Mouse (Mus musculus) regulatory T cell (primary cell): ENCODE data around the gene Lemd2.
"Not testable (repeated sequence)": the region's sequence is repeated elsewhere in the genome, so short reads cannot be mapped to it uniquely, and the experiment has no call there.

Experiments
- in situ Hi-C: fragments of 300-600 bp; cut with MboI, MseI; formaldehyde crosslinking; loops from one replicate; pipeline ENCODE4 v1.15.1; 2025; ENCODE audit warnings: high pct_unique_total_duplicates

The Lemd2 gene

DNA sequence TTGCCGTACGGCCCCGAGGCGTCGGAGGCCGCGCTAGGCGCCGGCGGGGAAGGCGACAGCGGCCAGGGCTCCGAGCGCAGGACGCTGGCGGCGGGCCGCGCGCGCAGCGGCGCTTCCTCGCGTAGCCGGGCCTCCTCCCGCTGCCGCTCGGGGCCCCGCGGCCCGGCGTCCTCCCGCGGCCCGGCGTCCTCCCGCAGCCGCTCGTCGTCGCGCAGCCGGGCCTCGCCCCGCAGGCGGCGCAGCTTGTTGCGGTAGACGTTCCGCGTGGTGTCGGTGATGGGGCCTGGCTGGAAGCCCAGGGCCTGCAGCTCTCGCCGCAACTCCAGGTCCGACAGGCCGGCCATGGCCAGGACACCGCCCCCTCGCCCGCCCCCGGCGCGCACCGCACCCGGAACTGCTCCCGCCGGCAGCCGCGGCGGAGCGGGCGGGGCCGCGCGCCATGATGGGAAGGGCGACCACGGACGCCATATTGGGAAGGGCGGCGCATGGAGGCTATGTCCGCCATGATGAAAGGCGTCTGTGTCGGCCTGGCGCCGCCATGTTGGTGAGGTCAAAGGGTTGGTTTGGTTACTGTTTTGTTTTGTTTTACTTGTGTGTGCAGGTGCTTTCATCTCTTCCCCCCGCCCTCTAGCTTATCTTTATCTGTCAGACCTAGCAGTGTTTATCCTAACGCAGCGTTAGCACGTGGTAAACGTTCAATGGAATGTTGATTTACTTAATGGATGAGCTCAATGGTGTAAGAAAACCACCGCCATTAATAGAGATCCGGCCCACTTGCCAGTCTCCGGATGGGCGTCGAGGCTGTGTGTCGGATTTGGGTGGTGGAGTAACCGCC is at the start of gene Lemd2:
Gene Lemd2 (minus strand): TSS at position 395 of the 835 bp plus-strand sequence.
- in situ Hi-C loops, result no loop called here

DNA sequence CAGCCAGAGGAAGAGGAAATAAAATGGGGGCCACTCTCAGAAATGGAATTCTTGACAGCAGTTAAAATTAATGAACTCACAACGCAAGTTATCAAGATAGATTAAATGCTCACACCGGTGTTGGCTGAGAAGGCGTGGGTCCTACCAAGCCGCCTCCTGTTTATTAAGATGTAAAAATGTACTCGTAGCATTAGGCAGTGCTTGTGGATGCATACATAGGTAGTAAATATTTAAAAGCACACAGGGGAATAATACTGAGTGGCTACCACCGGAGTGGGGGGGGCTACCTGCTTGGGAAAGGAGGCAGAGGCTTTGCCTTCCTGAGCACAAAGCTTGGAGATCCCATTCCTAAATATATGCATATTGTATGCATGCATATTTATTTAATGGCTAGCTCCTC is 46.9 kb upstream of the Lemd2 start:
- in situ Hi-C loops, result no loop called here

DNA sequence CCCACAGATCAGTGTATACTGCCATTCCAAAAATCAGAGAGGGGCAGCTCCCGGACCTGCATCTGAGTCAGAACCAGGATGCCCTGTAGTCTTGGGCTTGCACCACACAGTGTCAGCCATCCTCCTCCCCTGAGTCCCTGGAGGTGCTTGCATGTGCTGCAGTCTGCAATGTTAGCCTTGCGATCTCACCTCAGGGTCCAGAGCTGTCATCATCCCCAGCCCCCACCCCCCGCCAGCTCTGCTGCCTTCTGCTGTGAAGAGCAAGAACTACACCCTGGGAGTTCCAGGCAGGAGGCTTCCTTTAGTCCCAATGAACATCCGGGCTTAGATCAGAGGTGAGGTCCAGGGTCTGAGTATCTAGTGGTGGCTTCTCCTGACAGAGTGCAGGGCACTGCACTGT is 46.2 kb upstream of the Lemd2 start:
- in situ Hi-C loops, result no loop called here

DNA sequence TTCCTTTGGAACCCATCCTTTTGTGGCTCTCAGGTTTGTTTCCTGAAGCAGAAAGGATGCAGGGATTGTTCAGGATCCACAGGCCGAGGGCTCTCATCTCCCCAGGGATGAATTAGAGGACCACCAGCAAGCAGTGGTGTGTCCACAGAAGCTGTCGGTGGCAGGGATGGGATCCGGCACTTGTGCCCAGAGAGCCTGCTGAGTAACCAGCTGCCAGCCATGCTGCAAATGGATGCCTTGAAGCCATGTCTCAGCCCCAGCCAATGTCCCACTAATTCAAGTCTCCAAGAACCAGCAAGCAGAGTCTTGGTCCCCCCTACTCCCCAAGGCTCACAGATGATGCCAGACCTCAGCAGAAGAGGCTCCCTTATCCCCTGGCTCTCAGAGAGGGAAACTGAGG is 44.8 kb upstream of the Lemd2 start:
- in situ Hi-C loops, result no loop called here

DNA sequence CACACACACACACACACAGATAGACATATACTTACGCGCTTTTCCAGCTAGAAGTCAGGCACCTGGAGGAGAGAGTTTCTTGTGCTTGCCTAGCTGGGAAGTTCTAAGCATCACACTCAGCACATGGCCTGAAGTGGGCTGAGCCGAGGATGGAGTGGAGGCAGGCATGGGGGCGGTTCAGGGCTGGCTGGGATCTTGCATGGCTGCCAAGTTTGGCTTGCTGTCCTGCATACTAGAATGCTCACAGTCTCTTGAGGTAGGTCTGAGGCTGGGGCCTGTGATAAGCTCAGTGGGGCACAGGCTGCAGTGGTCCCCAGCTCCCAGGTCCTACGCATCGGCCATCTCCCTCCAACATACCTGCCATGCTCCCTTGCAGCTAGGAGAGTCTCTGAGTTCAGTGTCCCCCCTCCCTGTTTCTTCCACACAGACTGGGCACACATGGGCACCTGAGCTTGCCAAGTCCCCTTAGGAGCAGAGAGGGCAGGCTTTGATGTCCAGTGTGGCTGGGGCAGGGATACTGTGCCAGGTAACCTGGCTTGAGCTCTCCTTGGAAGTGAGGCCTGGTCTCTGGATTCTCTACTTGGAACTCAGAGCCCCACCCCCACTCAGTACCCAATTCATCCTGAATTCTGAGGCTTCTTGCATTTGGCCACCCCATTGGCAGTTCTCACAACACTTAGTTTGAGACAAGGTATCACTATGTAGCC is 43.6 kb upstream of the Lemd2 start:
- in situ Hi-C loops, result no loop called here

DNA sequence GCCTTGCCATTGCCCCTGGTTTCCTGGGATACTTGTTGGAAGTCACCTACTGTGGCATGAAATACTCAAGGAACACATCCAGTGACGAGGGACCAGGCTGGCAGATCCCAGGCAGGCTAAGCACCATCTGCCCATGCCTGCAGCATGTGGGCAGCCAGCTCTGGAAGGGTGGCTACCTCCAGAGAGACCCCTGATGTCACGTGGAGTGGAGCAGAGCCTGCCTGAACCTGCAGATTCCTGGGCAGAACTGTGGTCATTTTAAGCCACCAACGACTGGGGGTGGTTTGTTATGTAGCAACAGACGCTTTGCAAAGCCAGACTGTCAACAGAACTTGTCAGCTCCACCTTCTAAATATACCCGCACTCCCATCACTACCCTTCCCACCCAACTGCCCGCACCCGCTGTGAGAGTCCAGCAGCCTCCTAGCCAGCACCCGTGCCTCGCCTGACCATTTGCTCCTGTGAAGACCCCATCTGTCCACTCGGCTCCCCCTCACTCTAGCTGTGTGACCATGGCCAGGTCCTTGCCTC is 41.6 kb upstream of the Lemd2 start:
- in situ Hi-C loops, result no loop called here

DNA sequence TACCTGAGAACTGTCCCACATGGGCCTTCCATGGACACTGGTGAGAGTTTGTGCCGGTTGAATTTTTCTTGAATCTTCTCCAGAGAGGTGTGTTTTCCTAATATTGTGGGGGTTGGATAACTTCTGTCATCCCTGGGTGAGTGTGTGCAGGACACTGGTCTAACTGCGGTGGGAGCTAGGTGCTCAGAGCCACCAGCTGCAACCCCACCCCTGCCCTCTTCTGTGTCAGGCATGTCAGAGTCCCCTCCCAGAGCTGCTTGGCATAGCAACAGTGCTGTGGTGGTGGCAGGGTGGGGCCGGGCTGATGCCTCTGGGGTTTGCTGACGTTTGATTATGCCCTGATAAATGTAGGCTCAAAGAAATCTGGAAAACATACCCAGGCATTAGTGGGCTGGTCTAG is 40.6 kb upstream of the Lemd2 start:
- in situ Hi-C loops, result no loop called here

DNA sequence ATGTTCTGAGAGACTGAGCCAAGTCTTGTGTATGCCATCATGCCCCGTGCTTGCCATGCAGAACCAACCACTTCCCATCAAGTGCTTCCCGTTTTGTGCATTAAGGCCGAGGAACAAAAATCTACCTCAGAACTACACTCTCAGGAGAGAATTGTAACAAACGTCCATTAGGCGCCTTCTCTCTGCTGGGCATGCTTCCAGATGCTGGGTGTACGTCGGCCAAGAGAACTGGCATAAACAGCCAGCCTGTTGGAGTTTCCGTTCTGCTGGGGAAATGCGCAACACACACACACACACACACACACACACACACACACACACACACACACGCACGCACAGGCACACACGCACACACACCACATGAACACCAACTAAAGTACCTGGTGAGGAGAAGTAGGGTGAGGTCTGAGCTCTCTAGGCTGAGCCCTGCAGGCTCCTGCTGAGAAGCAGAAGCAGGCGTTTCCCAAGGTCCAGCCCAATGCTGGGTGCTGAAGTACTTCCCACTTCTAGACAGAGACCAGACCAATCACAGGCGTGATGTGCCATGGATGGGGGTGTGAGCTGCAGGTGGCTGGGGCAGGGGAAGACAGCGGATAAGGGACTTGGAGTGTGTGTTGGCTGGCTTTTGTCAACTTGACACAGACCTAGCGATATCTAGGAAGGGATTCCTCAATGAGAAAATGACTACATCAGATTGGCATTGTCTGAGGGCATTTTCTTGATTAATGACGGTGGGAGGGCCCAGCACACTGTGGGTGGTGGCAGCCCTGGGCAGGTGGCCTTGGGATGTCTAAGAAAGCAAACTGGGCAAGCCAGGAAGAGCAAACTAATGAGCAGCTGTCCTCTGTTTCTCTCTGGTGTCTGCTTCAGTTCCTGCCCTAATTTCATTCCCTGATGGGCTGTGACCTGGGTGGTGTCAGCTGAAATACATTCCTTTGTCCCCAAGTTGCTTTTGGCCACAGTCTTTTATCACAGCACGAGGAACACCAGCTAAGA is 38.2 kb upstream of the Lemd2 start:
- in situ Hi-C loops, result no loop called here

DNA sequence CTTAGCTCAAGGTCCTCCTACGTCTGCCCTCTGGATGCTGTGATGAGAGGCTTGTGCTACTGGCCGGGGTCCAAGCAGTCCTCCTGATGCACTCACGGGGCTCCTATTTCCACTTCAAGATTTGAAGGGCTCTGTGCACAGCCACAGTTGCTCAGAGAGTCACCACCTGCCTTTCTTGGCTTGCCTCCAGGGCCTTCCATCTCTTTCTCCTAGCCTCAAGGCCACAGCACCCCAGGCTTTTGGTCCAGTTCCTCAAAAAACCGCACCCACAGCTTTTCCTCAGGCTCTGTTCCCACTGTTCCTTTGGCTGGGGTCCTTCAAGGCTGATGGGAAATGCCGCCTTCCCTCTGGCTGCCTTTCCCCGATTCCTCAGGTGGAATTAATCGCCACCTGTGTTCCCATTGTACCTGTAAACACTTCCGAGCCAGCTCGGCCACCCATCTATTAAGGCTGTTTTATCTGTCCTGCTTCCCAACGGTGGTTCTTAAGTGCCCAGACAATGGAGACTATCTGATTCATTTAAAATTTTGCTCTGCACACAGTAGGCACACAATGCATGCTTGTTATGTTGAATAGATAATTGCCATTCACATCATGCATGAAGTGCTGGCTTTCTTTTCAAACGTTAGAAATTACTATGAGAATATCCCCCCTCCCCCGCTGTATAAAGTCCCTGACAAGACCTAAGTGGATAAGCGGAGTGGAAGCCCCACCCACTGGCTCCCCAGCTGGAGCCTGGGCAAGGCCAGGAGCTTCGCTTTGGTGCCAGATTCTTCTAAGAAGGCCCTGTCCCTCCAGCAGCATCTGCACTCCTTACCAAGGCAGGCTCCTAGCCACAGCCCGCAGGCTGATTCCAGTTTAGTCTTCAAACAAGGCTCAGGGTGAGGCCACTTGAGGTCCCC is 36.5 kb upstream of the Lemd2 start:
- in situ Hi-C loops, result no loop called here

DNA sequence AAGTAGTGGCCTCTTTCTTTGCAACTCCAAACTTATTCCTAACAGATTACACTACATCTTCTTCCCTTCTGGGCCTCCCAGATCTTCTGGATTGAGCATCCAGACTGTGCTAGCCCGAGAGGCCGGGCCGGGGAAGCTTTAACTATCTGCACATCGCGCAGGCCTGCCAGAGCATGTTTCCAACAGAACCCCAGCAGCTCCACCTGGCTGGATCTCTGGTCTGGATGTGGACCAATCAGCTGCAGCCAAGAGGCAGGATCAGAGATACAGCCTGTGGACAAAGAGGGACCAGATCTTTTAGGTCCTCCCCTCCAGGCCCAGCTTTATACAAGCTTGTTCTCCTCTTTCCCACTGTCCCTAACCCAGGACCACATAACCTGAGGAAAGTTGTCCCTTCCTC is 35.7 kb upstream of the Lemd2 start:
- in situ Hi-C loops, result no loop called here

DNA sequence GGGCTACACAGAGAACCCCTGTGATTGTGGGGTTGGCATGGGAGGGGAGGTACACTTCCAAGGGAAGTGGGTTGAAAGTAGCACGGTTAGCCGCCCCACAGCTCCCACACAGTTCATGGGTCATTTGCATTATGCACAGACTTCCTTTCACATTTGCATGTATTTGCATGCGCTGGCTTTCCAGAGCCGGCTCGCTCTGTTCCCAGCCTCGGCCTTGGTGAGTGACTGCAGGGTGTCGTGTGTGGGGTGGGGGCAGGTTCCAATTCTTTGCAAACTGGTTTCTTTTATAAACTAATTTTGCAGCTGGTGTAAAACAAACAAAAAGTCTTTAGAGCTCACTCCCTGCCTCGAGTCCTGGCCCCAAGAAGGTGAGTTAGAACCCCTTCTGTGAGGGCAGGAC is 34.4 kb upstream of the Lemd2 start:
- in situ Hi-C loops, result no loop called here

DNA sequence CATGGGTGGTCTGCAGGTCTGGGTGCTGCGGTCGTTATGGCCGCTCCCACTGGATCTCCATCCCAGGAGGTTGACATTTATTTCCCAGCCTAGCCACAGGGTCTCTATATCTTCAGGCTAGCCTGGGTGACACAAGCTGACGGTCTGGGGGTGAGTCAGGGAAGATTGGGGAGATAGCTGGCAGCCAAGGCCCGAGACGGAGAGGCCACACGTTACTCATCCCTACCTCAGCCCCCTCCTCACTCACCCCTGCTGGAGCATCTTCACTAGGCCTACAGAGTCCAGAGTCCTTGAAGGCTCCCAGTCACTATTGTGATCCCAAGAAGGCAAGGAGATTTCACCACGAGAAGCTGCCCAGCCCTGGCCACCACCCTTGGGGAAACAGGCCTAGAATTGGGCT is 33.5 kb upstream of the Lemd2 start:
- in situ Hi-C loops, result no loop called here

DNA sequence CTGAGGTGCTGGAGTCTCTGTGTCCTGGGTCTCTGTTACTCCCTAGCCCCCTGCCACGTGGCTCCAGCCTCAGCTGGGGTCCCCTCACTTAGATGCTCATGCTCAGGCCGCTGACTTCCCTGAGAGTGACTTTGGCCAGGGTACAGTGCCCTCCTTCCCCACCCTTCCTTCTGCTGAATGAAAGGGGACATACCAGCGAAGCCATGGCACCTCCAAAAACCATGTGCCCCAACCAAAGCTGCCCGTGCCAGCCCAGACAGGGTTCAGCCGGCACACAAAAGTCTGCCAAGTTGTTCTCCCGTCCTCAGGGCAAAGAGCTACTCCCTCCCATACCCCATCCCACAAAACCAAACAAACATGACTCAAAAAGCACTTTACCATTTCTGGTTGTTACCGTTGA is 29.0 kb upstream of the Lemd2 start:
- in situ Hi-C loops, result no loop called here

DNA sequence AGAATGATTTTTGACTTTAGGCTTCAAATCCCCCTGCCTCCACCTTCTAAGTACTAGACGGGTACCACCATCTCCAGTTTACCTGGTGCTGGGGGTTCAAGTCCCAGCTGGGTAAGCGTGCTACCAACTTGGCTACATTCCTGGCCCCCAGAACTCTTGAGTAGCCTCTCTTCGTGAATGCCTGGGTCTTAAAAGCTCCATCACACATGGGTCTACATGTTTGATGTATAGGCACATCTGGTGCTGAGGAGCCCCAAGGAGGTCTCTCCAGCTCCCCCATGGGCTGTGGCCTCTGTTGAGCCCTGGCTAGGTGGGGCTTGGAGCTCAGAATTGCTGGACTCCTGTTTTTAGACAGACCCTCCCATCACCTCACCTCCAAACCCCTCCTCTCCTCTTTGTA is 27.9 kb upstream of the Lemd2 start:
- in situ Hi-C loops, result no loop called here

DNA sequence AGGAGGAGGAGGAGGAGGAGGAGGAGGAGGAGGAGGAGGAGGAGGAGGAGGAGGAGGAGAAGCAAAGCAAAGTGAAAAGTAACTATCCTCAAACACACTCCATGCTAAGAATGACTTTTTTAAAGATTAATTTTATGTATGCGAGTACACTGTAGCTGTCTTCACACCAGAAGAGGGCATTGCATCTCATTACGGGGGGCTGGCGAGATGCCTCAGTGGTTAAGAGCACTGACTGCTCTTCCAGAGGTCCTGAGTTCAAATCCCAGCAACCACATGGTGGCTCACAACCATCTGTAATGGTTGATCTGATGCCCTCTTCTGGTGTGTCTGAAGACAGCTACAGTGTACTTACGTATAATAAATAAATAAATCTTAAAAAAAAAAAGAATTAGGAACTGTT is 27.3 kb upstream of the Lemd2 start:
- in situ Hi-C loops, result not testable (repeated sequence)

DNA sequence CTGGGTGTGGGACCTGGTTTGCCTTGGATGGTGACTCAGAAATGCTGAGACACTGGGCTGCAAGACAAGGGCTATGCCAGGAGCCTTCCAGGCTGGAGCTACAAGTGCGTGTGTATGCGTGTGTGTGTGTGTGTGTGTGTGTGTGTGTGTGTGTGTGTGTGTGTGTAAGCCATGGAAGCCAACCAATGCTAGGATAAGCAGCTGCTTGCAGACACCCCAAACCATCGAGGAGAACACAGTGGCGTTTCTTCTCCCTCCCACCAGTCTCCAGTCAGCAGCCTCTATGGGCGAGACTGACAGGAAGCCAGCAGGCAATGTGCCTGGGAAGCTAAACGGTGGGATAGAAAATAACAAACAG is 26.9 kb upstream of the Lemd2 start:
- in situ Hi-C loops, result no loop called here

DNA sequence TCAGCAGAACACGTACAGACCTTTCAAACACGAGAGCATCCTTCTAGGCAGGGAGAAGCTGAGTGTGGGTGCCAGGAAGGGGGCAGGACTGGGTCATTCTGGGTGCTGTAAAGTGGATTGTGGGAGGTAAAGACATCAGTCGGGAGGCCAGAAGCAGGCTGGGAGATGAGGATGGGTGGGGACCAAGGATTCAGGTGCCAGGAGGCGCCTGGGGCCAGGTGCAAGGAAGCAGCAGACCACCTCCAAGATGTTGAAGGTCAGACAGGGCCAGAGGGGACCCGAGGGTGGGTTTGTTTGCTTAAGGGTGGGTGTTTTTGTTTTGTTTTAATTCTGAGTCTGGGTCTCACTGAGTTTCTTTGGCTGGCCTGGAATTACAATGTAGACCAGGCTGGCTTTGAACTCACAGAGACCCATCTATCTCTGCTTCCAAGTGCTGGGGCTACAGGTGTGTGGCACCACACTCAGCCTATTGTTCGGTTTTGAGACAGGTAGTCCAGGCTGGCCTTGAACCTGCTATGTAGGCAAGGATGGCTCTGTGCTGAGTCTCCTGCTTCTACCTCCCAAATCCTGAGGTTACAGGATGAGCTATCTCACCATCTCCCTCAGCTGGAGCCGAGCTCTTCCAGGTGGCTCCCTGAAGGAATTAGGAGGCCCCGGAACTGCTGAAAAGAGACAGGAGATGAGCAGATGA is 26.3 kb upstream of the Lemd2 start:
- in situ Hi-C loops, result no loop called here

DNA sequence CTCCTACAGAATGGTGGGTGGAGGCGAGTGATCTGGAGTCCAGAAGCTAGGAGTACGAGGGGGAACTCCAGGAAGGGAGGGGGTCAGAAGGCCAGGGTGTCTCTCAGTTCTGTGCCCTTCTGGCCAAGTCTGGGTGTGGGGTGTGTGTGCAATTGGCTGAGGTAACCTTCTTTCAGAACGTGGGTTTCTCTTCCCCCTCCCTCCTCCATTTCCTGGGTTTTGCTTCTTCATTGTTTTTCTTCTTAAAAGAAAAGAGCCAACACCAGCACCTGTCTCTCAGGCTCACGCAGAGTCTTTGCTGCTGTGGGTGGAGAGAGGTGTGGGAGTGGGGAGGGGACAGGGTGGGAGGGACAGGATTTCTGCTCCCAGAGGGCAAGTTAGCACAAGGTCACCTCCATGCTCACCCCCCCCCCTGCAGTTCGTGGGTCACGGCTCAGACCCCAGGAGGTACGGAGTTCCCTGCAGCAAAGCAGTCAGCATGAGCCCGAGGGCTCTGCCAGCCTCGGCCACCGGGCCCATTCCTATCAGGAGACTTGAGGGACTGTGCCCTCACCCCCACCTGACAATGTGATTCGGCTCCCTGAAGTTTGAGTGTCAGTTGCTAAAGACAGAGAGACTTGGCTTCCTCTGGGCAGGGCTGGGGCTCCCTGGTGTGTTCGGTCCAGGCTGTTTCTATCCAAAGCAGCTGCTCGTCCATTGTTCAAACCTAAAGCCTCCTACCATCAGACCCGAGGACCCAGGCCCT is 25.6 kb upstream of the Lemd2 start:
- in situ Hi-C loops, result no loop called here

DNA sequence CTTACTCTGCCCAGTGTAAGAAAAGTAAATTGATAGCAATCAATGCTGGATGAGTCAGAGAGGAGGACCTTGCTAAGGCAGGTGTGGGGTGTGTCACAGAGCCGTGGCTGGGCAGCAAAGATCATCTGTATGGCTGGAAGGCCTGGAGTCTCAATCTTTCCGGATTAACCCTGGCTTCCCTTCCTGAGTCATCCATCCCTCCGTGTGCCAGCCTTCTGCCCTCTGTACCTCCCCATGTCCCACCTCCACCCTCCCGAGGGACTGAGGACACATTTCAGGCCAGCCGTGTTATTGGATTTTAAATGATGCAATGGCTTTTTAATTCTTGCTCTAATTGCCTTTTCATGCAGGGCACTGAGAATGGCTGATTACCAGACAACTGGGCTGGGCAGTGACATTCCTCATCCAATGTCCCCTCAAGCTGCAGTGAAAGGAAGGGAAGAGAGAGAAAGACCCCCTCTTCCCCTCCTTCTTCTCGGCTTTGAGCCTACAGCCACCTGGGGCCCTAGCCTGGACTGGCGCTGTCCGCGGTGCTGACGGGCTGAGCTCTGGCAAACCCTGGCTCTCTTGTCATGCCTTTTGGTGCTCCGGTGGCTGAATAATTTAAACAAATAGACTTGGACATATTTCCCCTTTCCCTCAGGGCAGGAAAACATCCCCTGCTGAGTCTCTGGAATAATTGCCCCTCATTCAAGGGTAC is 24.1 kb upstream of the Lemd2 start:
- in situ Hi-C loops, result no loop called here
